Mouse (Mus musculus) B cell, adult 67 days (primary cell): ENCODE results near the gene AC124502.3. TPM values are rescaled to one million over a fixed set of nuclear protein-coding genes. Genes with fewer than 3 reads are reported as not detected.

Experiments
- total RNA-seq, 2 experiments: library from RNA; stranded (reverse); gene quantifications; 4 replicates each; pipeline ENCODE4 v1.2.4; 2023

The AC124502.3 gene
- total RNA-seq = 1 to 10 TPM; 1.2 to 2.8 TPM

DNA sequence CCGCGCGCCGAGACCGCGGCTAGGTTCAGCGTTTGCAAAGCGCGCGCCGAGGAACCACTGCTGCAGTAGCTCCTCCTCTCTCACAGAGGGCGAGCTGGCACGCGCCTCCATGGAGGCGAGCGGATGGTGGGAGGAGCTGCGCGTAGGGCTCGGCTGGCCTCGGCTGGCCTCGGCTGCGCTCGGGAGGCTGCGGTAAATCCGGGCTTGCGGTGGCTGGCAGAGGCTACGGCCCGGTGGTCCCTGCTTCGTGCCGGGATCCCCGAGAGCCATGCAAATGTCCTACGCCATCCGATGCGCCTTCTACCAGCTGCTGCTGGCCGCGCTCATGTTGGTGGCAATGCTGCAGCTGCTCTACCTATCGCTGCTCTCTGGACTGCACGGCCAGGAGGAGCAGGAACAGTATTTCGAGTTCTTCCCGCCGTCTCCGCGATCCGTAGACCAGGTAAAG is at the start of gene AC124502.3, which contains the start of gene B4gat1:
TSS of gene AC124502.3 (plus strand) at position 183 of the 448 bp plus-strand sequence.
TSS of gene B4gat1 (plus strand) at position 118 of the 448 bp plus-strand sequence.

DNA sequence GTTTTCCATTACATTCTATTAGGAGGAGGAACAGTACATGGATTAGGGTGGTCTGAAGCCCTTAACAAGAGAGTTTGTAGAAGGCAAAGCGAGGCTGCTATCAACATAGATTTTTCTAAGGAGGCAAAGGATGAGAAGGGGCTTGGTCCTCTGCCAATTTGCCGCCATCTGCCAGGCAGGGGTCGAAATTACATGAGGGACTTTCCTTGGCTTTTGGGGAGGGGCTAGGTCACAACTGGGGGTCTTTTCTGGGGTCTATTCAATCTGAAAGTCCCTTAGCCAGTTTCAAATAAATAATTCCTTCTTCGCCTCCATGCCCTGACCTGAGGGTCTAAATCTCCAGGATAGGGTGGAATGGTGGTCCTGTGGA is 48.5 kb upstream of the AC124502.3 start, which contains the start of gene Npas4:
TSS of gene Npas4 (minus strand) at position 61 of the 370 bp plus-strand sequence.

DNA sequence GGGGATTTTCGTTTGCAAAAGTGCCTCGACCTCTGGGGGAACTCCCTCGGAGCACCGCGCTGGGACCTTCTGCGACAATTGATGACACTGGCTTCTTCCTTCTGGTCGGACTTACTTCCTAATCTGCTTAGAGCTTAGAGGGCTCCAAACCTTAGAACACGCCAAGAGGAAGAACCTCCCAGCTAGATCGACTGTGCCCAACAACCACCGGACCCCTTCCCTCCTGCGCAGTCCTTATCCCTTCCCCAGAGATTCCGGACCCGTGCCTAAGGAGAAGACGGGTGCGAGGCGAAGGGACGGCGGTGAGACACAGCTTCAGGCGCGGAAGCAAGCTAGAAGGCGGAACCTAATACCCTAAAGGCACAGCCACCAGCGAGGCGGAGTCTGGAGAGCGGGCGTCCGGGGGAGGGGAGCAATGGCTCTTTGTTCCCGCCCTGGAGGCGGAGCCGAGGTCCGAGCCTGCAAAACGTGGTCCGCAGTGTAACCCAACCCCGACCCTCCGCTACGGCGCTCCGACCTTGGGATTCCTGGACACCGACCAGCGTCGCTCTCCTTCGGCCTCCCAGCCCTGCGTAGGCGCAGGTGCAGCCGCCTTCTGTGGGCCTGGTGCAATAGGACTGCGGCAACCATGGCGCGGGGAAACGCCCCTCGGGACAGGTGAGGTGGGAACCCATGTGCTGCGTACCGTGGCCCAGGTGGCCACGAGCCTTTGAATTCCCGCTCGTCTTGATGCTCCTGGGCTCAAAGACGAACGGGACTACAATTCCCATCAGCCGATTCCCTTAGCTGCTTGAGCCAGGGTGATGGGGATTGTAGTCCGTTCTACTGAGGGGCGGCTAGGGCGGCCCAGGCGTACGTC is 14.8 kb upstream of the AC124502.3 start, which contains the start of gene Slc29a2:
TSS of gene Slc29a2 (plus strand) at position 240 of the 859 bp plus-strand sequence.

DNA sequence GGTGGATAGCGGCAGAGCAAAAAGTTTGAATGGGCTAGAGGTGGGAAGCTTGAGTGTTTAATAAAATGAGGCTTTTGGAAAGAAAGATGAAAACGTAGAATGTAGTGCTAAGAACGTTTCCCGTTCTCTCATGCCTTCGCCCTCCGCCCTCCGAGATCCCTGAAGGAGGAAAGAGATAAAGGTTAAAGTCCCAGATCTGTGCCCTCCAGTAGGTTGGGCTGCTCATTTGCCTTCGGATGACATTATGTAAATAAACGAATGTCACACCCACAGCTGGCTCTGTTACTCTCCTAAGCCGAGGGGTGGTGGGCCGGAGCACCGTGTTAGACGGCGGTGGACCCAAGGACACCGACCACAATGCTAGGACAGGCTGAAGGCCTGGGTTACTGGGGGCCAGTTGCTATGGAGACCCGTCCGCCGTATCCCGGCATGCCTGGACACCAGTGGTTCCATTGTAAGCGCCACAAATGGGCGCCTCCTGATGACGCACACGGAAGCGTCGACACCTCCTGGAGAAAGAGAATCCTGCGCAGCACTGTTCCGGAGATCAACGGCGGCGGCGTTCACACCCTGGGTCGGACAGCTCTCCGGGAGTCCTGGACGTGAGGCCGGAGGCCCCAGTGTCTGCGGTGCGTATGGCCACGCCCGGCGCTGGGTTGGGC is 2.3 kb downstream of the AC124502.3 start, which contains the start of gene Brms1:
TSS of gene Brms1 (plus strand) at position 493 of the 662 bp plus-strand sequence.

DNA sequence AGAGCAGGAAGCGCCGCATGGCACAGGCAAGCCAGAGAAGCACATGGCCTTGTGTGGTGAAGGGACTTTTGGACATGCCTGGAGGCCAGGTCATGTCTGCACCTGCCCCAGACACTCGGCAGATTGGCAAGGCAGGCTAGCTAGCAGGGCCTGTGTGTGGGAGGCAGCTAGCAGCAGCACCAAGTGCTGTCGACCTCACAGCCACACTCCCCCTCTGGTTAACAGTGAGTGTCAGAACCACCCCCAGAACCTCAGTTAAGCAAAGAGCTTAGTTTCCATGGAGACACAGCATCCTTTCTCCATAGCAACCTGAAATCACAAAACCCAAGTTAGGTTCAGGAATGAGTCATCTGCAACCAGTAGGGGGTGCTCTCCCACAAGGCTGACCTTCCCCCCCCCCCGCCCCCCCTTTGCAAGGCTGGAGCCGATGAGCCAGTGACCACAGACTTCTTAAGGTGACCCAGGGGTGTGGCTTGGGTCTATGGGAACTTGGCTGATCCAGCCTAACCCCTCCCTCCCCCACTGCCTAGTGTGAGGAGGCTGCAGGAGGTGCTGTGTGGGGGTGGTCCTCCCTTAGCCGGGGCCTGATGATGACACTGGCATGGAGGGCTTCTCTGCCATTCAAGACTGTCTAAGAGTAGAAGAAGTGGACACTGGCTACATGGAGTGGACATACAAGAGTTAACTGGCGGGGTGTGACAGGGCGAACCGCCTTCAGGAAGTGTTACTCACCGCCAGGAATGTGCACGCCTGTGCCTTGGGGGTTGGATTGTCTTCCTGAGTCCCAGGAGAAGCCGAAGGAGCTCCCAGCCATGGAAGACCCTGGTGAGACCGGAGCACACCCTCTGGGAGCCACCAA is 11.6 kb downstream of the AC124502.3 start, which contains the start of gene Rin1:
TSS of gene Rin1 (plus strand) at position 435 of the 859 bp plus-strand sequence.

DNA sequence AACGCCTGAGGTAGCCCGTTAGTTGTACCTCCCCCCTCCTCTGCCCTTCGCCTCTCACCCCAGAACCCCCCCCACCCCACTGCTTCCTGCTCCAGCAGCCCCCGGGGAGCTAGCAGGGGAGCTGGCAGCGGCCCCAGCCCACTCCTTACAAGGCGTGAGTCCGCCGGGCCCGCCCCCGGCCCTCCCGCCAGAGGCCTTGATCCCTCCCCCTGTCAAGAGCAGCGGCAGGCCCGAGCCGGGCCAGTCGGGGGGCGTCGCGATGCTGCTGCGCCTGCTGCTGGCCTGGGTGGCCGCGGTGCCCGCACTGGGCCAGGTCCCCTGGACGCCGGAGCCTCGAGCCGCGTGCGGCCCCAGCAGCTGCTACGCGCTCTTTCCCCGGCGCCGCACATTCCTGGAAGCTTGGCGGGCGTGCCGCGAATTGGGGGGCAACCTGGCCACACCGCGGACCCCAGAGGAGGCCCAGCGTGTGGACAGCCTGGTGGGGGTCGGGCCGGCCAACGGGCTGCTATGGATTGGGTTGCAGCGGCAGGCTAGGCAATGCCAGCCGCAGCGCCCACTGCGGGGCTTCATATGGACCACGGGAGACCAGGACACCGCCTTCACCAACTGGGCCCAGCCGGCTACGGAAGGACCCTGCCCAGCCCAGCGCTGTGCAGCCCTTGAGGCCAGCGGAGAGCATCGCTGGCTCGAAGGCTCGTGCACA is 29.3 kb downstream of the AC124502.3 start, which contains the start of gene Cd248:
TSS of gene Cd248 (plus strand) at position 212 of the 703 bp plus-strand sequence.

DNA sequence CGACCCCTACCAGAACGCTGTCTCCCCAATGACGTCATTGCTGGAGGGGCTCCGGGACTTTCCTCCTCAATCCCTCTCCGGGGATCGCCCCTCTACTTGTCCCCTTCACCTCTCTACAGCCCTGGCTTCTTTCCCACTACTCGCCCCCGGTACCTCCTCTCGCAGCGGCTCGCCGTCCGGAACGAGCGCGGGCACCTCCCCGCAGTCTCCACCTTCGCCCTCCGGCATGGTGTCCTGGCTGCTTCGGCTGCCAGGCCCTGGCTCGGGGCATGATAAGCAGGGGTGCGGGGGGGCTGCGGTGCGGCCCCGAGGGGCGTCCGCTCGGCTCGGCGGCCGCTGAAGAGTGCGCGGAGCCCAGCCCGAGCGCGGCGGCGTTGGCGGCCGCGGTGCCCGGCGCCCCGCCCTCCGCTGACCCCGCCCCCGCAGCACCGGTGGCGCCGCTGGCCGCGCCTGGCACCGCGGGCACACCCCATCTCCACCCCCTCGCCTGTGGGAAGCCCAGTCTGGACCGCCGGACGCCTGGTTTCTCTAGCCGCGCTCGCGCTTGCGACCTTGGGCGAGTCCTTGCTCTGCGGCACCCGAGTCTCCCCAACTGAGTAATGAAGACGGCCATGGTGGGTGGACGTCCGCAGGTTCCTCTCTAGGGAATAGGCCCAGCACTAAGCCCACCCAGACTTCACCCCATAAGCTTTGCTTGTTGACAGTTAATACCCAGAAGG is 46.6 kb downstream of the AC124502.3 start, which contains the start of gene Tmem151a:
TSS of gene Tmem151a (minus strand) at position 387 of the 719 bp plus-strand sequence.

DNA sequence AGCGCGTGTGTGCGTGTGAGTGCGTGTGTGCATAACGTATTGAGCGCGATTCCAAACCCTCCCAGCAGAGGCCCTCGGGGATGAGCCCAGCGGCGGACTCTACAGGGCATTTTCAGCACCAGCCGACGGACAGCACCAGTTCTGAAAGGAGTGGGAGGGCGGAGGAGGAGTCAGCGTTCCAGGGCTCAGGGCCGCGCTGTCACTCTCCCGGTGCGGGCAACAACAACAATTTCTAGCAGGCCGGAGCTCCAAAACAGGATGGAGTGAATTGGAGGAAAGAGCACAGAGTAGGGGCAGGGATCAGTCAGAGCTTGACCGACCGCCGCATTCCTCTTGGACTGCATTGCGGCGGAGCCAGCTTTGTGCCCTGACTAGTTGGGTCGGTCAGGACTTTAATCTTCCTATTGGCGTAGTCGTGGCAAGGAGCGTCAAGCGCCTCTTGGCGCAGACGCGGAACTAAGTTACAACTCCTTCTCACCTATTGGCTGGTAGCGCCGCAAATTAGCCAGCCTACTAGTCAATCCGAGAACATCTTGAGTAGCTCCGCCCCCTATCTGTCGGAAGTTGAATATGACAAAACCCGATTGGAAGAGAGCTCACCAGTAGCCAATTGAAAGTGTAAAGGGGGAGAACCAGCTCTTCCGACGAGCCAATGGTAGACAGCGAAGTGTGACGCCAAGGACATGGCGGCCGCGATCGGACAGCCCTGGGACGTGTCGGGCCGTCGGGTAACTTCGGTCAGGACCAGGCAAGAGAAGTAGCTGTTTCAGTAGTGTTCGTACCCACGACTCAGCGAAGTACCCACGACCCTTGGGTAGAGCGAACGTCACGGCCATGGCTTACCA is 49.4 kb downstream of the AC124502.3 start, which contains the start of gene Yif1a:
TSS of gene Yif1a (plus strand) at position 655 of the 845 bp plus-strand sequence.

DNA sequence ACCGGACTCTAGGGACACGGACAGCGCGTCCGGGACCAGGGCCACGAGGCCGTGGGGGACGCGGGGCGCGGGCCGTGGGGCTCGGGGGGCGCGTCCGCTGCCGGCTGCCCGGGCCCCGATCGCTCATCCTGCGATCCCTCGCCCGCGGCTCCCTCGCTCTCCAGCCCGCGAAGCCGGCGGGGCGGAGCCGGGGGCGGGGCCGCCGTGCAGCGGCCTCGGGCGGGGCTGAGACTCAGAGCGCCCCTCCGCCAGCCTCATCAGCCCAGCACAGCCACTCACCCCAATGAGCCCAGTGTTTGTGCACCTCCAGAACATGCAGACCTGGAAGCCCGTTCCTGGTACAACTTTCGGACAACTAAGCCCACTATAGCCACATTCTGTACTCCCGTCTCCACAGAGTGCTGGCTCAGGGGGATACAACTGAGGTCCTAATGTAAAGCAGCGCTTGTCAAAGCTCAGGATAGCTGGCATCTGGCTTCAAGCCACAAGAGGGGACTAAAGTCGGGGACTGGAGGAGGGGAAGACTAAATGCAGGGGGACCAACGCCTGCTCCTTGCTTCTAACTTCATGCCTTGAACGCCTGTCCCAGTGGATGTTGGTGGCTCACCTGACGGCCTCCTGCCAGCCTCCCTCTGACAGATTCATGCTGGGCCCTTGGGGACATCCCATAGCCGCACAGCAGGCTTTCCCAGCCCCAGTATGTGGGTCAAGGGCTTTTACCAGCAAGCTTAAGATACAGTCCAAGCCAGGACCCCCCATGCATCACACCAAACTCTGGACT is 59.9 kb downstream of the AC124502.3 start, which contains the start of gene Cnih2:
TSS of gene Cnih2 (minus strand) at position 159 of the 781 bp plus-strand sequence.

Other genes starting within 250 kb of the AC124502.3 start
- gene Rbm4, start 245.0 kb upstream of the AC124502.3 start, total RNA-seq = 10 to 100 TPM; 69.7 to 74.8 TPM
- 10 to 100 TPM; 36.7 to 45.2 TPM for gene Gm21992, start 227.3 kb upstream of the AC124502.3 start, total RNA-seq
- gene Rbm14, start 227.3 kb upstream of the AC124502.3 start, total RNA-seq = 10 to 100 TPM; 63.8 to 98.1 TPM
- 10 to 100 TPM; 23.0 to 24.4 TPM for gene Ccs, start 199.6 kb upstream of the AC124502.3 start, total RNA-seq
- gene Ccdc87, start 199.5 kb upstream of the AC124502.3 start, total RNA-seq = not detected
- under 1 TPM in 1 of 2 experiments, not detected in 1; 0.87 TPM for gene Ctsf, start 183.8 kb upstream of the AC124502.3 start, total RNA-seq
- gene Actn3, start 161.0 kb upstream of the AC124502.3 start, total RNA-seq = not detected
- gene Zdhhc24, start 160.2 kb upstream of the AC124502.3 start, total RNA-seq = 1 to 10 TPM; 7.9 to 9.3 TPM
- gene Bbs1, start 132.3 kb upstream of the AC124502.3 start, total RNA-seq = 1 to 10 TPM; 4.1 to 4.3 TPM
- gene Dpp3, start 110.6 kb upstream of the AC124502.3 start, total RNA-seq = 10 to 100 TPM; 78.9 to 86.2 TPM
- 1 to 10 TPM; 1.7 to 4.2 TPM for gene Peli3, start 95.8 kb upstream of the AC124502.3 start, total RNA-seq
- 10 to 100 TPM; 22.0 to 39.4 TPM for gene Mrpl11, start 76.7 kb upstream of the AC124502.3 start, total RNA-seq
- gene Npas4, start 48.6 kb upstream of the AC124502.3 start, total RNA-seq = not detected
- 1 to 10 TPM; 5.6 to 9.4 TPM for gene Slc29a2, start 15.0 kb upstream of the AC124502.3 start, total RNA-seq
- gene B4gat1, start 65 bp upstream of the AC124502.3 start, total RNA-seq = 1 to 10 TPM; 4.8 TPM
- 10 to 100 TPM; 63.7 to 71.9 TPM for gene Brms1, start 2.5 kb downstream of the AC124502.3 start, total RNA-seq
- 1 to 10 TPM; 2.5 to 5.3 TPM for gene Rin1, start 11.6 kb downstream of the AC124502.3 start, total RNA-seq
- not detected for gene Cd248, start 29.2 kb downstream of the AC124502.3 start, total RNA-seq
- gene Tmem151a, start 46.6 kb downstream of the AC124502.3 start, total RNA-seq = not detected
- 10 to 100 TPM; 29.3 to 49.9 TPM for gene Yif1a, start 49.6 kb downstream of the AC124502.3 start, total RNA-seq
- gene Cnih2, start 59.6 kb downstream of the AC124502.3 start, total RNA-seq = 1 to 10 TPM; 1.2 to 2.2 TPM
- 100 to 1,000 TPM; 102 to 110 TPM for gene Rab1b, start 68.2 kb downstream of the AC124502.3 start, total RNA-seq
- 10 to 100 TPM; 42.3 to 50.5 TPM for gene Klc2, start 79.7 kb downstream of the AC124502.3 start, total RNA-seq
- gene Pacs1, start 234.2 kb downstream of the AC124502.3 start, total RNA-seq = 10 to 100 TPM; 81.2 to 92.8 TPM